Mouse (Mus musculus) CH12.LX (cell line): Measurements from ENCODE around the gene Cenph. TPM values are rescaled to one million over a fixed set of nuclear protein-coding genes. Genes with fewer than 3 reads are reported as not detected.

Experiments used
- DNase-seq: peaks from one replicate; pipeline ENCODE4 v3.0.0-alpha.2; 2013; ENCODE audit errors: extremely low read depth
- H3K27ac ChIP-seq: 2 replicates; pipeline ENCODE4 v1.5.1; 2012; ENCODE audit warnings: low read depth, mild to moderate bottlenecking, control low read depth, moderate library complexity; ENCODE audit not compliant: insufficient read depth
- H3K27me3 ChIP-seq: replicated peaks from 2 replicates; pipeline ENCODE3; 2012; ENCODE audit warnings: inconsistent platforms
- H3K36me3 ChIP-seq, 2 experiments: replicated peaks in 1 of 2; 2 replicates each; pipeline versions ENCODE3 to v1.6.1; 2012; ENCODE audit warnings: inconsistent platforms in 1 of 2, low read length in 1 of 2, mild to moderate bottlenecking in 1 of 2, mixed read lengths in 1 of 2, moderate library complexity in 1 of 2; ENCODE audit not compliant: control insufficient read depth in 1 of 2, insufficient read depth in 1 of 2
- H3K4me1 ChIP-seq, 2 experiments: 2 replicates each; pipeline ENCODE4 v1.6.1; 2012; ENCODE audit warnings: inconsistent platforms in 1 of 2, moderate library complexity in 1 of 2; ENCODE audit not compliant: insufficient read depth in 2 of 2, control insufficient read depth in 1 of 2
- H3K4me2 ChIP-seq: 2 replicates; pipeline ENCODE4 v1.6.1; 2012; ENCODE audit warnings: low read depth, mild to moderate bottlenecking, control low read depth; ENCODE audit not compliant: poor library complexity, insufficient read depth, severe bottlenecking
- H3K4me3 ChIP-seq, 3 experiments: fragments of 150-350 bp in 1 of 3; sonication (generic) in 1 of 3; replicated peaks in 1 of 3; 2 replicates each; pipeline versions ENCODE3 to v1.5.1; 2011 to 2012; ENCODE audit warnings: low read depth in 2 of 3, low read length in 2 of 3, mild to moderate bottlenecking in 2 of 3, moderate library complexity in 2 of 3, control low read depth in 1 of 3, improper control_type of control experiment in 1 of 3, inconsistent platforms in 1 of 3, mixed read lengths in 1 of 3; ENCODE audit not compliant: poor library complexity in 1 of 3
- H3K79me2 ChIP-seq: replicated peaks from 2 replicates; pipeline ENCODE4 v1.6.1; 2012; ENCODE audit warnings: mild to moderate bottlenecking, moderate library complexity; ENCODE audit not compliant: control insufficient read depth, poor library complexity, insufficient read depth, severe bottlenecking; ENCODE audit errors: extremely low read depth
- H3K9ac ChIP-seq: 2 replicates; pipeline ENCODE4 v1.6.1; 2012; ENCODE audit warnings: low read depth, mild to moderate bottlenecking, control low read depth, moderate library complexity; ENCODE audit not compliant: insufficient read depth
- H3K9me3 ChIP-seq: replicated peaks from 2 replicates; pipeline ENCODE3; 2012; ENCODE audit warnings: low read length, inconsistent platforms, mixed read lengths
- ELF1 ChIP-seq: IDR thresholded peaks from 2 replicates; pipeline ENCODE4 v1.6.1; 2014; ENCODE audit warnings: low read depth, mild to moderate bottlenecking, inconsistent platforms, low read length, improper control_type of control experiment
- EP300 ChIP-seq: IDR thresholded peaks from 2 replicates; pipeline ENCODE4 v1.6.1; 2011; ENCODE audit warnings: low read length, improper control_type of control experiment
- ETS1 ChIP-seq: conservative IDR thresholded peaks from 2 replicates; pipeline ENCODE4 v1.6.1; 2012; ENCODE audit warnings: low read depth, mild to moderate bottlenecking, inconsistent platforms, low read length, improper control_type of control experiment, moderate library complexity
- MAZ ChIP-seq: IDR thresholded peaks from 2 replicates; pipeline ENCODE4 v1.6.1; 2012; ENCODE audit warnings: low read depth, mild to moderate bottlenecking, inconsistent platforms, low read length, improper control_type of control experiment, moderate library complexity
- POLR2A ChIP-seq: IDR thresholded peaks from 2 replicates; pipeline ENCODE4 v1.6.1; 2011; ENCODE audit warnings: low read depth, mild to moderate bottlenecking, improper control_type of control experiment, low read length
- RCOR1 ChIP-seq: conservative IDR thresholded peaks from 2 replicates; pipeline ENCODE4 v1.6.1; 2012; ENCODE audit warnings: low read depth, mild to moderate bottlenecking, inconsistent platforms, low read length, improper control_type of control experiment
- SIN3A ChIP-seq: IDR thresholded peaks from 2 replicates; pipeline ENCODE4 v1.6.1; 2012; ENCODE audit warnings: low read length, improper control_type of control experiment, inconsistent platforms
- TBP ChIP-seq: conservative IDR thresholded peaks from 2 replicates; pipeline ENCODE4 v1.6.1; 2011; ENCODE audit warnings: low read depth, low read length, improper control_type of control experiment
- UBTF ChIP-seq: IDR thresholded peaks from 2 replicates; pipeline ENCODE4 v1.6.1; 2012; ENCODE audit warnings: low read depth, mild to moderate bottlenecking, inconsistent platforms, low read length, improper control_type of control experiment, moderate library complexity
- ZMIZ1 ChIP-seq: IDR thresholded peaks from 2 replicates; pipeline ENCODE4 v1.6.1; 2012; ENCODE audit warnings: low read depth, mild to moderate bottlenecking, inconsistent platforms, low read length, improper control_type of control experiment
- dilution Hi-C: fragments of 300-500 bp; cut with MboI; formaldehyde crosslinking; loops from 2 replicates; pipeline ENCODE4 v1.14.3; 2020; ENCODE audit warnings: low sequenced_read_pairs; ENCODE audit not compliant: extremely low pct_unique_long_range_greater_than_20kb, extremely low pct_ligation_motif_present
- in situ Hi-C: fragments of 300-500 bp; cut with MboI; formaldehyde crosslinking; loops from 3 replicates; pipeline ENCODE4 v1.14.3; 2019; ENCODE audit warnings: low sequenced_read_pairs, low pct_ligation_motif_present, low pct_unique_long_range_greater_than_20kb, mixed read lengths
- polyA plus RNA-seq: library from polyadenylated mRNA; unstranded; fragments of >175 nt; gene quantifications from 2 replicates; pipeline ENCODE4 v1.2.1, GENCODE M21; 2012; ENCODE audit warnings: low read depth; ENCODE audit not compliant: insufficient read length
- total RNA-seq, 2 experiments: library from RNA; depleted of rRNA; stranded (reverse); fragments of 300-350 nt in 1 of 2; fragments of >200 nt in 1 of 2; gene quantifications; 2 replicates each; pipeline ENCODE4 v1.2.3; 2012 to 2014

Cenph gene
- total and polyA plus RNA-seq, 3 experiments: 23.7 to 49.3 (median 49.1) TPM

DNA sequence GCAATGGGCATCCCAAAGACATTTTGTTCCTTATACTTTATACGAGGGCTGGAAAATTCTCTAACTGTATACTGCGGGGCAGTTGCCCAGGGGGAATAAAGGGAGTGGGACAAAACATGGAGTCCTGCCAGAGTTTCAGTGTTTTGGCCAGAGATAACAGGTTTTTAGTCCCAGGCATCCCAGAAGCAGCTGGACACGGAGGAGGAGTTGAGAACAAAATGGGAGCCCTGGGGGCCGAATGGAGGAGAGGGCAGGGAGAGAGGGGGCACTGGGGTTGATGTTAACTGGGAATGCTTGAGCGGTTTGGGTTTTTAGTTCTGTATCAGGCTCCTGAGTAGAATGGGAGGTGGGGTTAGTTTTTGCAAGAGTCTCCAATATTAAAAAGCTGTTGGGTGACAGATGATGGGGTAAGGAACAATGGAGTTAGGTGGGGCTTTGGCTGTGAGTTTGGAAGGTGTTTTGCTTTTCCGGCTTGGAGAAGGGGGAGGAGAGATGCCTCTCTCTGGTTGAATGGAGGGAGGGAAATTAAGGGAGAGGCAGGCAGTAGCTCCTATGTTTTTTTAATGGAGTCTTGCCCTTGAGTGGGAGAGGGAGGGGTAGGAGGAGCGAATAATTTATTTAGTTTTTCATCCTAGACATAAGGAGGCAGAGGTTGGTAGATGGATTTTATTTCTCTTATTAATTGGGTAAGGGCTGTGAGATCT is 51.5 kb downstream of the Cenph start:
- H3K79me2 ChIP-seq: peaks cover 46% of the 10 kb centered on the region
- H3K36me3 ChIP-seq: peaks cover 30 to 71% of the 10 kb centered on the region in 2 experiments
- peaks cover 0 to 10% of the 10 kb centered on the region in 2 experiments; a peak in 2 of 4 replicates for H3K4me1 ChIP-seq
- no peak overlapping the region for H3K27ac ChIP-seq
- no peak overlapping the region for H3K4me3 ChIP-seq
- H3K9me3 ChIP-seq: no peaks in the 10 kb centered on the region
- H3K27me3 ChIP-seq: no peaks in the 10 kb centered on the region
- dilution Hi-C loops: no loop called here
- TF ChIP-seq EP300: no peak
- no peak for TF ChIP-seq POLR2A
- TF ChIP-seq TBP: no peak
- TF ChIP-seq ETS1: no peak
- no peak for TF ChIP-seq SIN3A
- no peak for TF ChIP-seq UBTF
- no peak for TF ChIP-seq RCOR1
- in situ Hi-C loops: no loop called here
- DNase-seq: no peak
- H3K9ac ChIP-seq: no peak overlapping the region
- H3K4me2 ChIP-seq: no peak overlapping the region

DNA sequence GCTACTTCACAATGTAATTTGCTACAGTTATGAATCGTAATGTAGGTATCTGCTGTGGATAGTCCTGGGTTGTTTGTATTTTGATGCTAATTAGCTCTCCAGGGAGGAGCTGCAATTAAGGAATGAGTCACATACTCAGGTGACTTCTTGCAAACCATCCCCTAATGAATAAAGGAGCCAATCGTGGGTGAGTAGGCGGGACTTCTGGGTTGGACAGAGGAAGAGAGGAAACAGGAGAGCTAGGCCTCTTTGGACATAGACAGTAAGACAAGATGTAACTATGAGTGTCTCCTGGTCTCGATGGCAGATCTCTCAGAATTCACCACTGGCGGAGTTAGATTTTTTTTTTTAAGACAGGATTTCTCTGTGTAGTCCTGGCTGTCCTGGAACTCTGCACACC is 54.0 kb downstream of the Cenph start:
- no peak for TF ChIP-seq ELF1
- DNase-seq: no peak
- no peaks in the 10 kb centered on the region; a peak in 1 of 4 replicates for H3K4me1 ChIP-seq
- peaks cover 26% of the 10 kb centered on the region; the same call in 1 of the 2 replicates for H3K79me2 ChIP-seq
- H3K9ac ChIP-seq: no peak overlapping the region
- in situ Hi-C loops (no loop called here), dilution Hi-C loops (no loop called here)
- no peak overlapping the region for H3K27ac ChIP-seq
- peaks cover 36 to 71% of the 10 kb centered on the region in 2 experiments for H3K36me3 ChIP-seq
- no peaks in the 10 kb centered on the region for H3K27me3 ChIP-seq
- H3K4me3 ChIP-seq: no peak overlapping the region
- no peak overlapping the region for H3K4me2 ChIP-seq
- no peaks in the 10 kb centered on the region for H3K9me3 ChIP-seq

DNA sequence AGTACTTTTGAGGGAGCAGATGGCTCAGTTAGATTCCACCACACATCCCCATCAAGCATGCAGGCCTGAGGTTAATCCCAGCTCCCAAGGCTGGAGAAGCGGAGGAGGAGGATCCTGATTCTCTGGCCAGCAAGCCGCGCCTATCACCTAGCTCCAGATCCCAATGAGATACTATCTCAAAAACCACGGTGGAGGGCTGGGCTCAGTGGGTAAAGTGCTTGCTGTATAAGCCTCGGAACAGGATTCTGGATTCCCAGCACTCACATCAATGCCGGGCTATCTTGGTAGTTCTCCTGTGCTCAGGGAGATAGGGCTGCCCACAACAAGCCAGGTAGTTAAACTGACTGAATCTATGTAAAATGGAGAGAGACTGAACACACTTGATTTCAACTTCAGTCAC is 60.2 kb downstream of the Cenph start:
- no peak overlapping the region for H3K4me3 ChIP-seq
- no peak for DNase-seq
- no peak overlapping the region for H3K27ac ChIP-seq
- peaks cover 2% of the 10 kb centered on the region; the same call in 1 of the 2 replicates for H3K79me2 ChIP-seq
- TF ChIP-seq ZMIZ1: no peak
- TF ChIP-seq ELF1: no peak
- no peak for TF ChIP-seq MAZ
- TF ChIP-seq, all 38 proteins: peak for 0
- Histone ChIP-seq H3K27me3 (no peaks in the 10 kb centered on the region), H3K4me1 (no peaks in the 10 kb centered on the region), H3K9me3 (no peaks in the 10 kb centered on the region), H3K4me2 (no peak overlapping the region), H3K9ac (no peak overlapping the region), H3K36me3 (peaks cover 51 to 83% of the 10 kb centered on the region in 2 experiments)
- in situ Hi-C loops (no loop called here), dilution Hi-C loops (no loop called here)

Other genes with a start within 250 kb of the Cenph start
- 2.0 and 2.2 TPM in 2 replicates for gene Ocln, start 223.2 kb downstream of the Cenph start, total RNA-seq (2012; rRNA removed)
- gene Ocln, start 223.2 kb downstream of the Cenph start, total RNA-seq (2014; rRNA removed): 0.39 and 0.70 TPM in 2 replicates
- gene Ocln, start 223.2 kb downstream of the Cenph start, polyA plus RNA-seq: 0.23 and 0.50 TPM in 2 replicates
- gene Marveld2, start 158.9 kb downstream of the Cenph start, total RNA-seq (2012; rRNA removed): 1.9 and 2.1 TPM in 2 replicates
- 0.13 TPM in 1 of 2 replicates, not detected in the other for gene Marveld2, start 158.9 kb downstream of the Cenph start, total RNA-seq (2014; rRNA removed)
- 0.12 and 0.27 TPM in 2 replicates for gene Marveld2, start 158.9 kb downstream of the Cenph start, polyA plus RNA-seq
- 179 and 210 TPM in 2 replicates for gene Ak6, start 124.9 kb downstream of the Cenph start, total RNA-seq (2012; rRNA removed)
- gene Ak6, start 124.9 kb downstream of the Cenph start, total RNA-seq (2014; rRNA removed): 476 and 500 TPM in 2 replicates
- 238 and 246 TPM in 2 replicates for gene Ak6, start 124.9 kb downstream of the Cenph start, polyA plus RNA-seq
- 19.8 and 23.9 TPM in 2 replicates for gene Rad17, start 124.8 kb downstream of the Cenph start, total RNA-seq (2012; rRNA removed)
- 47.8 and 54.4 TPM in 2 replicates for gene Rad17, start 124.8 kb downstream of the Cenph start, total RNA-seq (2014; rRNA removed)
- gene Rad17, start 124.8 kb downstream of the Cenph start, polyA plus RNA-seq: 19.8 and 22.3 TPM in 2 replicates
- 4.4 and 7.2 TPM in 2 replicates for gene Taf9, start 124.3 kb downstream of the Cenph start, total RNA-seq (2012; rRNA removed)
- gene Taf9, start 124.3 kb downstream of the Cenph start, total RNA-seq (2014; rRNA removed): 14.3 and 14.8 TPM in 2 replicates
- gene Taf9, start 124.3 kb downstream of the Cenph start, polyA plus RNA-seq: 9.7 and 14.9 TPM in 2 replicates
- 0.59 TPM in 2 replicates for gene Ccdc125, start 106.2 kb downstream of the Cenph start, total RNA-seq (2012; rRNA removed)
- not detected in 2 replicates for gene Ccdc125, start 106.2 kb downstream of the Cenph start, total RNA-seq (2014; rRNA removed)
- 0.13 TPM in 1 of 2 replicates, not detected in the other for gene Ccdc125, start 106.2 kb downstream of the Cenph start, polyA plus RNA-seq
- 29.4 and 42.6 TPM in 2 replicates for gene Cdk7, start 45.0 kb downstream of the Cenph start, total RNA-seq (2012; rRNA removed)
- gene Cdk7, start 45.0 kb downstream of the Cenph start, total RNA-seq (2014; rRNA removed): 47.8 and 53.6 TPM in 2 replicates
- 56.9 and 57.4 TPM in 2 replicates for gene Cdk7, start 45.0 kb downstream of the Cenph start, polyA plus RNA-seq
- gene Mrps36, start 31.2 kb downstream of the Cenph start, total RNA-seq (2012; rRNA removed): 70.0 and 86.0 TPM in 2 replicates
- 78.3 and 89.3 TPM in 2 replicates for gene Mrps36, start 31.2 kb downstream of the Cenph start, total RNA-seq (2014; rRNA removed)
- 83.7 and 94.0 TPM in 2 replicates for gene Mrps36, start 31.2 kb downstream of the Cenph start, polyA plus RNA-seq
- gene Ccnb1, start 10.7 kb upstream of the Cenph start, total RNA-seq (2012; rRNA removed): 172 and 199 TPM in 2 replicates
- 416 and 456 TPM in 2 replicates for gene Ccnb1, start 10.7 kb upstream of the Cenph start, total RNA-seq (2014; rRNA removed)
- 243 and 337 TPM in 2 replicates for gene Ccnb1, start 10.7 kb upstream of the Cenph start, polyA plus RNA-seq
- gene Slc30a5, start 57.5 kb upstream of the Cenph start, total RNA-seq (2012; rRNA removed): 54.4 and 65.0 TPM in 2 replicates
- 99.9 and 111 TPM in 2 replicates for gene Slc30a5, start 57.5 kb upstream of the Cenph start, total RNA-seq (2014; rRNA removed)
- gene Slc30a5, start 57.5 kb upstream of the Cenph start, polyA plus RNA-seq: 57.9 and 65.9 TPM in 2 replicates